27 mouse cellular contexts compared by ENCODE assay signal in the genomic region with DNA sequence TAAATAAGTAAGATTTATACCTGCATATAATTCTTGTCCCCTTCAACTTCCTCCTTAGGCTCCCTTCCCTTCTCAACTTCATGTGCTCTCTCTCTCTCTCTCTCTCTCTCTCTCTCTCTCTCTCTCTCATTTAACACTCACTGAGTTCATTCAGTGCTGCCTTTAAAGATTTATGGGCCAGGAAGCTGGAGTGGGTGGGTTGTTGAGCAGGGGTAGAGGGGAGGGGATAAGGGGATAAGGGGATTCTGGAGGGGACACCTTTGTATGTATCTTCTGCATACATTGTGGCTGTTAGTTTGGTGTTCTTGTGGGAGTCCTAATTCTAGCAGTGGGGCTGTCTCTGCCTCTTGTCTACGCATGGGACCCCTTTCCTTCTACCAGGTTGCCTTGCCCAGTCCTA.
A peak's percentile ranks its signal among the peaks of the same experiment; 100 is the strongest.
DNase-seq lines count a peak whose midpoint lies in the region; ATAC-seq and TF ChIP-seq lines count a peak whose summit lies in the region.
"Had no signal": no experiment of that assay in that cellular context is flagged by ENCODE, and none has a peak within 500 bp of the region (broad histone marks: within the 10 kb centered on the region; RNA-seq: fewer than 3 reads in every experiment).

No protein-coding gene starts in this region.

- no peak overlapping the region for H3K9ac ChIP-seq in kidney, embryonic 15.5 days
- no peak overlapping the region for H3K9ac ChIP-seq in neural tube, embryonic 12.5 days
- H3K9ac ChIP-seq: embryonic facial prominence, embryonic 13.5 days; embryonic facial prominence, embryonic 15.5 days; forebrain, embryonic 12.5 days; forebrain, embryonic 15.5 days; forebrain, postnatal 0 days had no signal

- no peak overlapping the region for H3K27ac ChIP-seq in kidney, embryonic 15.5 days
- no peak overlapping the region for H3K27ac ChIP-seq in kidney, adult 2 months (ENCODE audit: insufficient read depth, low read depth, low read length)
- H3K27ac ChIP-seq in neural tube, embryonic 12.5 days: no peak overlapping the region
- H3K27ac ChIP-seq: embryonic facial prominence, embryonic 13.5 days; embryonic facial prominence, embryonic 15.5 days; forebrain, embryonic 10.5 days; forebrain, embryonic 12.5 days; forebrain, embryonic 15.5 days had no signal

- no peak for DNase-seq in kidney, adult 2 months
- no peak for DNase-seq in neural tube, embryonic 10.5 days (ENCODE audit: extremely low spot score, low spot score)
- no peak for DNase-seq in cerebellum, adult 11 months
- DNase-seq: adrenal gland, adult 8-10 months; adrenal gland, postnatal 14 days; adrenal gland, postnatal 36 days; B cell, adult 2 months; cerebellum, adult 18-20 months; cerebellum, adult 8-10 months; cerebellum, adult 9-11 months; cerebellum, postnatal 14 days; cerebellum, postnatal 36 days; embryo, embryonic 11 days; forebrain, postnatal 0 days had no signal

- no peaks in the 10 kb centered on the region for H3K27me3 ChIP-seq in kidney, embryonic 15.5 days
- H3K27me3 ChIP-seq in kidney, adult 2 months (replicated peaks; ENCODE audit: control insufficient read depth, insufficient read depth, low read length): no peaks in the 10 kb centered on the region
- H3K27me3 ChIP-seq in neural tube, embryonic 12.5 days (replicated peaks): no peaks in the 10 kb centered on the region
- H3K27me3 ChIP-seq: CH12.LX; embryonic facial prominence, embryonic 13.5 days; embryonic facial prominence, embryonic 15.5 days; forebrain, embryonic 12.5 days; forebrain, embryonic 15.5 days had no signal

- H3K4me3 ChIP-seq in kidney, embryonic 15.5 days (replicated peaks): no peak overlapping the region
- H3K4me3 ChIP-seq in kidney, adult 2 months (ENCODE audit: insufficient read depth, low read depth, low read length): no peak overlapping the region
- no peak overlapping the region for H3K4me3 ChIP-seq in neural tube, embryonic 12.5 days
- H3K4me3 ChIP-seq: embryonic facial prominence, embryonic 13.5 days; embryonic facial prominence, embryonic 15.5 days; erythroblast, embryonic 14.5 days; forebrain, embryonic 10.5 days; forebrain, embryonic 12.5 days; forebrain, embryonic 15.5 days had no signal

- WGBS in kidney, embryonic 15.5 days: 77% methylated on average over 1 of the region's 1 CpGs
- whole genome bisulfite sequencing in kidney, adult 2 months: 42% methylated on average over 1 of the region's 1 CpGs
- 91% methylated on average over 1 of the region's 1 CpGs for WGBS in neural tube, embryonic 12.5 days

- ATAC-seq in kidney, embryonic 15.5 days (replicated peaks; ENCODE audit: low FRiP score): peak; percentile 60; the same call in 1 of the 2 replicates
- 0 out of 2 replicates have a peak, but pooled peaks have one; percentile 13 for ATAC-seq in neural tube, embryonic 12.5 days (ENCODE audit: low FRiP score, low read depth)
- ATAC-seq: activated CD4-positive, CD25-positive, alpha-beta regulatory T cell, adult 4 months; CD4-positive, CD25-positive, alpha-beta regulatory T cell, adult 4 months; forebrain, embryonic 15.5 days; forebrain, postnatal 0 days; Patski had no signal

- TF ChIP-seq CTCF in kidney, adult 2 months (conservative IDR thresholded peaks at IDR 0.05; ENCODE audit: insufficient read depth, insufficient read length, low read depth, low read length): no peak

- H3K36me3 ChIP-seq in kidney, embryonic 15.5 days: no peaks in the 10 kb centered on the region
- H3K36me3 ChIP-seq in kidney, adult 2 months (ENCODE audit: control insufficient read depth, insufficient read depth, low read length): no peaks in the 10 kb centered on the region
- no peaks in the 10 kb centered on the region for H3K36me3 ChIP-seq in neural tube, embryonic 12.5 days
- H3K36me3 ChIP-seq: embryonic facial prominence, embryonic 13.5 days; embryonic facial prominence, embryonic 15.5 days; forebrain, embryonic 10.5 days; forebrain, embryonic 12.5 days; forebrain, embryonic 15.5 days; G1E had no signal

- no peaks in the 10 kb centered on the region for H3K9me3 ChIP-seq in kidney, embryonic 15.5 days (replicated peaks)
- H3K9me3 ChIP-seq in neural tube, embryonic 12.5 days: no peaks in the 10 kb centered on the region
- H3K9me3 ChIP-seq: embryonic facial prominence, embryonic 13.5 days; embryonic facial prominence, embryonic 15.5 days; forebrain, embryonic 10.5 days; forebrain, embryonic 12.5 days; forebrain, embryonic 15.5 days had no signal

- H3K4me2 ChIP-seq in kidney, embryonic 15.5 days: no peak overlapping the region
- no peak overlapping the region for H3K4me2 ChIP-seq in neural tube, embryonic 12.5 days (replicated peaks)
- H3K4me2 ChIP-seq: embryonic facial prominence, embryonic 13.5 days; embryonic facial prominence, embryonic 15.5 days; forebrain, embryonic 12.5 days; forebrain, embryonic 15.5 days had no signal

- H3K4me1 ChIP-seq in kidney, embryonic 15.5 days: no peaks in the 10 kb centered on the region
- no peaks in the 10 kb centered on the region for H3K4me1 ChIP-seq in kidney, adult 2 months (ENCODE audit: control insufficient read depth, insufficient read depth, low read length)
- H3K4me1 ChIP-seq in neural tube, embryonic 12.5 days: no peaks in the 10 kb centered on the region
- H3K4me1 ChIP-seq: embryonic facial prominence, embryonic 13.5 days; embryonic facial prominence, embryonic 15.5 days; forebrain, embryonic 10.5 days; forebrain, embryonic 12.5 days; forebrain, embryonic 15.5 days had no signal

- no peak for TF ChIP-seq POLR2A in kidney, adult 2 months (IDR thresholded peaks at IDR 0.05; ENCODE audit: low read depth, low read length)
